Mouse (Mus musculus) heart, embryonic 12.5 days (tissue): ENCODE measurements around the gene Shc4. TPM values are rescaled to one million over a fixed set of nuclear protein-coding genes. Genes with fewer than 3 reads are reported as not detected.

Source experiments
- ATAC-seq: fragments of 200-750 bp; cut with Nextera tagmentation; 2 replicates; pipeline ENCODE4 v1.8.0; 2017; ENCODE audit warnings: moderate TSS enrichment, moderate library complexity; ENCODE audit not compliant: insufficient number of reproducible peaks, low FRiP score
- H3K27ac ChIP-seq: fragments of 300-500 bp; sonication (generic); 2 replicates; pipeline ENCODE4 v1.5.1; 2016; ENCODE audit warnings: mild to moderate bottlenecking, moderate library complexity; ENCODE audit not compliant: poor library complexity, severe bottlenecking
- H3K27me3 ChIP-seq: fragments of 300-500 bp; sonication (generic); replicated peaks from 2 replicates; pipeline ENCODE4 v1.6.1; 2016; ENCODE audit warnings: mild to moderate bottlenecking, moderate library complexity
- H3K36me3 ChIP-seq: fragments of 300-500 bp; sonication (generic); 2 replicates; pipeline ENCODE4 v1.6.1; 2016; ENCODE audit warnings: mild to moderate bottlenecking, moderate library complexity
- H3K4me1 ChIP-seq: fragments of 300-500 bp; sonication (generic); replicated peaks from 2 replicates; pipeline ENCODE4 v1.6.1; 2016; ENCODE audit warnings: mild to moderate bottlenecking
- H3K4me2 ChIP-seq: fragments of 300-500 bp; sonication (generic); 2 replicates; pipeline ENCODE4 v1.6.1; 2016; ENCODE audit warnings: mild to moderate bottlenecking, moderate library complexity
- H3K4me3 ChIP-seq: fragments of 300-500 bp; sonication (generic); 2 replicates; pipeline ENCODE4 v1.5.1; 2016; ENCODE audit warnings: mild to moderate bottlenecking
- H3K9ac ChIP-seq: fragments of 300-500 bp; sonication (generic); 2 replicates; pipeline ENCODE4 v1.6.1; 2016; ENCODE audit warnings: mild to moderate bottlenecking, moderate library complexity
- H3K9me3 ChIP-seq: fragments of 300-500 bp; sonication (generic); replicated peaks from 2 replicates; pipeline ENCODE4 v1.6.1; 2016; ENCODE audit warnings: mild to moderate bottlenecking, moderate library complexity
- WGBS: fragments of 180-500 bp; shearing (Covaris S2); methylation state at CpG from one replicate; pipeline ENCODE4 v1.1.7; 2016; 5-methylcytosine and 5-hydroxymethylcytosine counted together
- polyA plus RNA-seq: library from polyadenylated mRNA; unstranded; fragments of >200 nt; fragmentation: Nextera tagmentation; extraction: Ambion mirVana; gene quantifications from 2 replicates; pipeline ENCODE4 v1.2.1, GENCODE M21; 2016

The Shc4 gene
- polyA plus RNA-seq, 1 experiment from 2014 or later: 1.6 TPM

DNA sequence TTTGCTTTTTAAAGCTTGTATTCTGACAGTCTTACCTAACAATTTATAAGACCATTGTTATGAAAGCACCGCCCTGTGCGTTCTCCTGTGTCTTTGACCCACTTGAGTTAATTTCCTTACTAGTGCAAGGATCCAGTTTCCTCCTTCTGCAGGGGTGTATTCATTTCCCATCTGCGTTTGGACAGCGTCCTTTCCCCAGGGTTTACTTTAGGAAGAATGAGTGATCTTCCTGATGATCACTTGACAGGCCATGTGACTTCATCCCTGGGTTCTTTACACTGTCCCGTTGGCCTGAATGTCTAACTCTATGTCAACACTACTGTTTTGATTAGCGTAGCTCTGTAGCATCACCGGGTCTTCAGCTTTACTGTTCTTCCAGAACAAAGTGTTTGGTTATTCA is 86.6 kb downstream of the Shc4 start:
- H3K9me3 ChIP-seq: no peaks in the 10 kb centered on the region
- no peaks in the 10 kb centered on the region for H3K27me3 ChIP-seq
- H3K9ac ChIP-seq: no peak overlapping the region
- H3K4me2 ChIP-seq: no peak overlapping the region
- no peak overlapping the region for H3K4me3 ChIP-seq
- no peak for ATAC-seq
- no peaks in the 10 kb centered on the region for H3K36me3 ChIP-seq
- WGBS: 79% methylated on average over 7 of the region's 7 CpGs
- H3K27ac ChIP-seq: no peak overlapping the region
- no peaks in the 10 kb centered on the region for H3K4me1 ChIP-seq

DNA sequence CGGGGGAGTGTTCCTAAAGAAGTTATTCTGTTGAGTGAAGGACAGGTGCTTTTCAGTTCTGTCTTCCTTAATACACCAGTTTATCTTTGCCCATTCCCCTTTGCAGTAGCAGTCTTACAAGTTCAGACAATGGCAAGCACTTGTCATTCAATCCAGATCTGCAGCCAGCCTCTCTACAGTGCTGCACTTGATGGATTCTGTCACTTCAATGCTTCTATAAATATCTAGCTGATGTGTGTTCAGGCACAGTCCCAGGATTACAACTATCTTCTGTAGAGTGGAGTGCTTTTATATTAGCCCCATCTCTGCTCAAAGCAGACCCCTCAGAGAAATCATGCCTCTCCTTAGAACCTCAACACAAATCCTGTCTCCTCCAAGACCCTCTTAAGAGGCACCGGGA is 93.9 kb downstream of the Shc4 start:
- Histone ChIP-seq H3K9ac (no peak overlapping the region), H3K4me3 (no peak overlapping the region), H3K4me1 (peaks cover 18% of the 10 kb centered on the region), H3K27ac (peak overlapping the region; percentile 71), H3K27me3 (no peaks in the 10 kb centered on the region), H3K4me2 (peak overlapping the region; percentile 2; the same call in 1 of the 2 replicates), H3K36me3 (no peaks in the 10 kb centered on the region), H3K9me3 (no peaks in the 10 kb centered on the region)
- 70% methylated on average over 2 of the region's 2 CpGs for WGBS
- no peak for ATAC-seq

GRCm38 (mm10) chr2:125628487-125628886 is 95.5 kb downstream of the Shc4 start:
- Histone ChIP-seq H3K9ac (no peak overlapping the region), H3K4me3 (no peak overlapping the region), H3K27ac (peak overlapping the region; percentile 60), H3K9me3 (no peaks in the 10 kb centered on the region), H3K4me1 (peaks cover 26% of the 10 kb centered on the region), H3K36me3 (no peaks in the 10 kb centered on the region), H3K27me3 (no peaks in the 10 kb centered on the region), H3K4me2 (peak overlapping the region; percentile 13; the same call in 1 of the 2 replicates)
- ATAC-seq: no peak
- 52% methylated on average over 6 of the region's 6 CpGs for WGBS

DNA sequence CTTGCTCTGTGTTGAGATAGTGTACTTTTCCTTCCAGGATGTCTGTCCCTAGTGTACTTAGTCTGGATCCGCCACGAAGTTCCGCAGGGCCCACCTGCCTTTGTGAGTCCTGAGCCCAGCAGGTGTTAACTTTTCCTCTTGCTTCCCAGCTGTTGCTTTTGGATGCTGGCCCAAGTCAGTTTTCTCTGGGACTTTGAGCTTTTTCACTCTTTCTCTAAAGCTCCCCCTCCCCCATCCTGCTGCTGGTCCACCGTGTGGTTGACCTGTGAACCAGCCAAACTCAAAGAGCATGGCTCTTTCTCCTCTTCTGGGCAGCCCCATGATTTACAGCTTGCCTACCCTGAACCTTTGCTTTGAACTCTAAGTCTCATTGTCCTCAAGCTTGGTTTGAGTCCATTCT is 97.4 kb downstream of the Shc4 start:
- WGBS: 83% methylated on average over 4 of the region's 4 CpGs
- ATAC-seq: no peak
- Histone ChIP-seq H3K36me3 (no peaks in the 10 kb centered on the region), H3K4me2 (no peak overlapping the region), H3K4me1 (peaks cover 31% of the 10 kb centered on the region), H3K4me3 (no peak overlapping the region), H3K27ac (no peak overlapping the region), H3K9ac (no peak overlapping the region), H3K9me3 (no peaks in the 10 kb centered on the region), H3K27me3 (no peaks in the 10 kb centered on the region)

- Histone ChIP-seq H3K27me3 (no peaks in the 10 kb centered on the region), H3K4me2 (peak within 1 kb of the TSS; percentile 70), H3K27ac (peak within 1 kb of the TSS; percentile 34; the same call in 1 of the 2 replicates), H3K4me3 (peak within 1 kb of the TSS; percentile 94), H3K9me3 (no peaks in the 10 kb centered on the region), H3K36me3 (peaks cover 8% of the 10 kb centered on the region), H3K9ac (peak within 1 kb of the TSS; percentile 88), H3K4me1 (peaks cover 27% of the 10 kb centered on the region)
- WGBS: under 1% methylated on average over 50 of the region's 50 CpGs
- peak; percentile 99 for ATAC-seq
Observed at GRCm38 (mm10) chr2:125624837-125625351, 99.1 kb downstream of the Shc4 start, which contains the start of gene Cep152. Gene Cep152 (minus strand): TSS chr2:125625113.

- H3K27ac ChIP-seq: no peak overlapping the region
- H3K27me3 ChIP-seq: no peaks in the 10 kb centered on the region
- peaks cover 15% of the 10 kb centered on the region for H3K36me3 ChIP-seq
- 12% methylated on average over 9 of the region's 9 CpGs for WGBS
- H3K9ac ChIP-seq: peak overlapping the region; percentile 88
- peak overlapping the region; percentile 94 for H3K4me3 ChIP-seq
- no peak for ATAC-seq
- H3K4me1 ChIP-seq: peaks cover 27% of the 10 kb centered on the region
- no peaks in the 10 kb centered on the region for H3K9me3 ChIP-seq
- H3K4me2 ChIP-seq: peak overlapping the region; percentile 70
Observed at GRCm38 (mm10) chr2:125624127-125624685, 99.7 kb downstream of the Shc4 start.

DNA sequence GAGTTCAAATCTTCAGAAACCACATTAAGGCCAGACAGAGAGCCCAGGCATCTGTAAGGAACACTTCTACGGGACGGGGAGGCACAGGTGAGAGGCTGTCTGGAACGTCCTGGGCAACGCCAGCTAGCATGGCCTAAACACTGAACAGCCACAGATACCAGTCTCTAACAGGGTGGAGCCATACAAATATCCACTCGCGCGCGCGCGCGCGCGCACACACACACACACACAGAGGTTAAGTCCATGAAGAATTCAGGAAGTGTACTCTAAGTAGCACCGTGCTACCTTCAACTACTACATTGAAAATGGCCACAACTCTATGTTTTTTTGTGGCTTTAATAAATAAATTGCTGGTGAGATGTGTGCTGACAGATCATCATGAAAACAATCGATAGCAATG is 100.7 kb downstream of the Shc4 start:
- Histone ChIP-seq H3K36me3 (peaks cover 22% of the 10 kb centered on the region), H3K27ac (no peak overlapping the region), H3K4me1 (peaks cover 20% of the 10 kb centered on the region), H3K4me2 (peak overlapping the region; percentile 70), H3K9ac (no peak overlapping the region), H3K9me3 (no peaks in the 10 kb centered on the region), H3K4me3 (0 out of 2 replicates have a peak overlapping the region, but pooled peaks have one; percentile 94), H3K27me3 (no peaks in the 10 kb centered on the region)
- 89% methylated on average over 15 of the region's 15 CpGs for WGBS
- no peak for ATAC-seq

DNA sequence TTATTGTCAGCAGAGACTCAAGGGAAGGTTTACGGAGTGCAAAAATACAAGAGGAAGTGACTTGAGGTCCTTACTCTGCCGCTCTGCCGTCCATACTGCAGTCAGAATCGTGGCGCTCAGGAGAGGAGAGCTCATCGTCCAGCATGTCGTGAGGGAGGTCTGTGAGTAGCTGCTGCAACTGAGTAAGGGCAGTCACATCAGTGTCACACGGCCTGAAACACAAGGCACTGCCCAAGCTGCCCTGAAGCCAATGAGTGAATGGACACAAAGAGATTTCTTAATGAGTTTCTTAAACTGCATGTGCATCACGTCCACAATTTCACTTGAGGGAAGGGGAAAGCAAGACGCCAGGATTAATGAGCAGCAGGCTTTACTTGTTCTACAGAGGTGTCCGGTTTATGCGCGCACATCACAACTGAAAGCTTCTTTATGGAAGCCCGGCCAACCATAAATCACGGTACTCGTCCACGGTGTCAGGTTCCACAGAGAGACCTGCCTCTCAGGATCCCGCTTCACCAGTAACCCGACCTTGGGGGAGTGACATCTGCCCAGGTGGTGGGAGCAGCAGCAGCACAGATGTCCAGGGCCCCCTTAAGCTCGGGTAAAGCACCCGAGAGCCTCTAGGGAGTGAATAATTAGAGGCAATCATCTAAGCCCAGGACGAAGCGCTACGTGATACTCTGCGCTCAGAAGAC is 103.6 kb downstream of the Shc4 start:
- H3K4me1 ChIP-seq: peaks cover 14% of the 10 kb centered on the region
- 87% methylated on average over 25 of the region's 25 CpGs for WGBS
- no peaks in the 10 kb centered on the region for H3K9me3 ChIP-seq
- peaks cover 46% of the 10 kb centered on the region for H3K36me3 ChIP-seq
- ATAC-seq: no peak
- no peak overlapping the region for H3K4me2 ChIP-seq
- no peak overlapping the region for H3K4me3 ChIP-seq
- H3K27me3 ChIP-seq: no peaks in the 10 kb centered on the region
- no peak overlapping the region for H3K9ac ChIP-seq
- no peak overlapping the region for H3K27ac ChIP-seq

DNA sequence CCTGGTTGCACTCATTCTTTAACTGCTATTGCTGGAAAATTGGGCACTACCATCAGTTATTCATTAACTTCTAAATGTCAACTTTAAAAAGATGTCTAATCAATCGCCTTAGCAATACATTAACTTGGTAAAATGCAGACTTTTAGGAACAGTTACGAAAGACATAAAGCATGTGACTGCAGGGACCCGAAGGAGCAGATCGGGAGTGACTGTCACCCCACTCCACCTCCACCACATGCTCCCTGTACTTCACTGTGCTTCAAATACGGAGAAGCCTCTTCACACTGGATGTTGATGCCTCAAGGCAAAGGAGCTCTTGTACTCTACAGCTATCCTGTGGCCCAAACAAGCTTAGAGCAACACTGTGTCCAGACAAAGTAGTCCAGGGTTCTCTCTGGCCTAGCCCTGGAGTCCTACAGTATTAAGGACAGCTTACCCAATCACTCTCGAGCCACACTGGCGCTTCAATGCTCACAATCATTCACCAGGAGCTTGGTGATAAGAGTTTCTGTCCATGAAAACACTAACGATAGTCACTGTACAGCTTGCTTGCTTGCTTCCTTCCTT is 108.0 kb downstream of the Shc4 start:
- 73% methylated on average over 8 of the region's 8 CpGs for WGBS
- Histone ChIP-seq H3K27ac (no peak overlapping the region), H3K27me3 (no peaks in the 10 kb centered on the region), H3K36me3 (peaks cover 78% of the 10 kb centered on the region), H3K9ac (no peak overlapping the region), H3K4me1 (no peaks in the 10 kb centered on the region), H3K9me3 (no peaks in the 10 kb centered on the region), H3K4me2 (no peak overlapping the region), H3K4me3 (no peak overlapping the region)
- no peak for ATAC-seq

DNA sequence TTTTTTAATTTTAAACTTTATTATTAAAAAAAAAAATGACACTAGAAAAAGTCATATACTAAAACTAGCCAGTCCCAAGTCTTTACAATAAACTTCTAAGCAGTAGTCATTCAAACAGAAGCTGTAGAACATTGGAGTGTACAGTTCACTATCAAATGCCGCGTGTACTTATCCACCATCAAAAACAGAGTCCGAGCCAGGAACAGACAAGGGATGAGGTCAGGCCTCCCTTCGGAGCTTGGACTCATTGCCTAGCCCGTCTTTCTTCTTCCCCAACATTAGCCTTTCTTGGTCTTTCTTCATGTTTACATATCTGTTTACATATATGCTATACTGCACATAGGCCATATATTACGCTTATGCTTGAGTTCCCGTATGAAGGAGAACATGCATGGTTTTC is 108.5 kb downstream of the Shc4 start:
- H3K27me3 ChIP-seq: no peaks in the 10 kb centered on the region
- H3K36me3 ChIP-seq: peaks cover 80% of the 10 kb centered on the region
- no peak overlapping the region for H3K27ac ChIP-seq
- H3K4me2 ChIP-seq: no peak overlapping the region
- no peak for ATAC-seq
- no peaks in the 10 kb centered on the region for H3K9me3 ChIP-seq
- H3K4me3 ChIP-seq: no peak overlapping the region
- 88% methylated on average over 7 of the region's 7 CpGs for WGBS
- no peaks in the 10 kb centered on the region for H3K4me1 ChIP-seq
- no peak overlapping the region for H3K9ac ChIP-seq

- Histone ChIP-seq H3K9ac (no peak overlapping the region), H3K9me3 (no peaks in the 10 kb centered on the region), H3K4me3 (no peak overlapping the region), H3K36me3 (peaks cover 60% of the 10 kb centered on the region), H3K4me2 (no peak overlapping the region), H3K27ac (no peak overlapping the region), H3K27me3 (no peaks in the 10 kb centered on the region), H3K4me1 (no peaks in the 10 kb centered on the region)
- ATAC-seq: no peak
- 82% methylated on average over 17 of the region's 17 CpGs for WGBS
Observed at GRCm38 (mm10) chr2:125606220-125606845, 117.6 kb downstream of the Shc4 start.
